Mouse (Mus musculus): Measurements from ENCODE around the gene Gcnt1. TPM values are rescaled to one million over a fixed set of nuclear protein-coding genes. Genes with fewer than 3 reads are reported as not detected.

Gene Gcnt1
- polyA plus RNA-seq, 1 experiment from 2014 or later: 1.5 TPM

DNA sequence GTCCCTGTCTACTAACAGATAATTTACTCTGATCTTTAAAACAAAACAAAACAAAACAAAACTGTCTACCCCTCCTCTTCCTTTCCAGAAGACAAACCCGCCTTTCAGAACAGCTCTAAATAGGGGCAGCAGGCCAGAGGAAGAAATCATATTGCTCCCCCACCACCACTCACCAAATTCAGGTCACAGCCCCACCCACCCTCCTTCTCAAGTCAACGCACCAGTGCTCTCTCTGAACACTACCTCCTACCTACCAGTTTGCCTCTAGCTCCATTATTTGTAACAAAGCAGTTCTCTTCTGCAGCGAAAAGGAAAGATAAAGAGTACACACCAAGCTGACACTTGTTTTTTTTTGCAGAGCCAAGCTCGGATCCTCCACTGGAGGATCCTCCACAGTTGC, 17.3 kb downstream of the Gcnt1 start:
- no peak for DNase-seq (ENCODE audit: low spot score)
- Histone ChIP-seq H3K9me3 (ENCODE audit: control insufficient read depth, low read length) (no peaks in the 10 kb centered on the region), H3K4me1 (replicated peaks; ENCODE audit: control insufficient read depth, insufficient read depth) (no peaks in the 10 kb centered on the region), H3K9ac (ENCODE audit: low read length) (no peak overlapping the region), H3K27ac (replicated peaks) (no peak overlapping the region), H3K4me3 (ENCODE audit: low read depth, low read length) (peak overlapping the region; percentile 6; the same call in 1 of the 2 replicates), H3K27me3 (ENCODE audit: control insufficient read depth, insufficient read depth, low read length) (no peaks in the 10 kb centered on the region), H3K4me2 (replicated peaks; ENCODE audit: low read depth) (peak overlapping the region; percentile 70), H3K36me3 (ENCODE audit: control insufficient read depth, insufficient read depth, low read length) (no peaks in the 10 kb centered on the region)
- no peak for ATAC-seq (ENCODE audit: low FRiP score, low TSS enrichment)
- WGBS: 48% methylated on average over 4 of the region's 4 CpGs
- TF ChIP-seq CTCF (IDR thresholded peaks at IDR 0.05; ENCODE audit: low read depth) (no peak), EP300 (optimal IDR thresholded peaks at IDR 0.05) (no peak)

DNA sequence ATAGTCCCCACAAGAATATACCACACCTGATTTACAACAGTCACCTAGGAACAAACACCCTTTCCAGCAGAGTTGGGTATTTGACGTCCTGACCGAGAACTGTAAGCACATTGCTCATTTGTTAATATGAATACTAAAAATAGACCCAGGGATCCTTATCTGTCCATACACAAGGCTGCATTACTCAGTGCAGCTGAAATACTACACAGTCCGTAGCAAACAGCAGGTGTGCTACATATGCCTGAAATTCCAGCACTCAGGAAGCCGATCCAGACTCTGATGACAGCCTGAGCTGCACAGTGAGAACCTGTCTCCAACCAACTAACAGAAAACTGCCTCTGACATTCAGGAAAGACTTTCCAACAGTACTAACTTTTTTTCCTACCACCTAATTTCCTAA, 17.8 kb downstream of the Gcnt1 start:
- H3K27me3 ChIP-seq (ENCODE audit: control insufficient read depth, insufficient read depth, low read length): no peaks in the 10 kb centered on the region
- DNase-seq (ENCODE audit: low spot score) (no peak), ATAC-seq (ENCODE audit: low FRiP score, low TSS enrichment) (no peak)
- no peaks in the 10 kb centered on the region for H3K36me3 ChIP-seq (ENCODE audit: control insufficient read depth, insufficient read depth, low read length)
- H3K9ac ChIP-seq (ENCODE audit: low read length): no peak overlapping the region
- H3K9me3 ChIP-seq (ENCODE audit: control insufficient read depth, low read length): no peaks in the 10 kb centered on the region
- TF ChIP-seq CTCF (IDR thresholded peaks at IDR 0.05; ENCODE audit: low read depth) (no peak), EP300 (optimal IDR thresholded peaks at IDR 0.05) (no peak)
- H3K27ac ChIP-seq (replicated peaks): no peak overlapping the region
- no peaks in the 10 kb centered on the region for H3K4me1 ChIP-seq (replicated peaks; ENCODE audit: control insufficient read depth, insufficient read depth)
- peak overlapping the region; percentile 70 for H3K4me2 ChIP-seq (replicated peaks; ENCODE audit: low read depth)
- 29% methylated on average over 4 of the region's 4 CpGs for WGBS
- no peak overlapping the region for H3K4me3 ChIP-seq (ENCODE audit: low read depth, low read length)

DNA sequence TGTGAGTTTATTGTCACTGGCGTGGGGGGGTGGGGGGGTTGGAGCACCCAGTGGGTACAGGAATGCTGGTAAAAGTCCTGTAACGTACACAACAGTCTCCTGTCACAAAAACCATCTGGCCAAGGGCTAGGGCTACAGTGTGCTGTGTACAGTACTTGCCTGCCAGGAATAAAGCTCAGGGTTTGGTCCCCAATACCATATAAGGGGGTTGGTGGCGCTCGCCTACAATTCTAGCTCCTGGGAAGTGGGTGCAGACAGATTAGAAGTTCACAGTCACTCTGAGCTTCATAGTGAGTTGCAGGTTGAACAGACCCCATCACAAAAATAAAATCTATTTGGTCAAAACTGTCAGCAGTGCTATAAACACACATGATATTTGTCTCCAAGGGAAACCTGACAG, 18.3 kb downstream of the Gcnt1 start:
- Histone ChIP-seq H3K27me3 (ENCODE audit: control insufficient read depth, insufficient read depth, low read length) (no peaks in the 10 kb centered on the region), H3K36me3 (ENCODE audit: control insufficient read depth, insufficient read depth, low read length) (no peaks in the 10 kb centered on the region), H3K27ac (replicated peaks) (no peak overlapping the region), H3K9ac (ENCODE audit: low read length) (no peak overlapping the region), H3K4me3 (ENCODE audit: low read depth, low read length) (no peak overlapping the region), H3K4me1 (replicated peaks; ENCODE audit: control insufficient read depth, insufficient read depth) (no peaks in the 10 kb centered on the region), H3K9me3 (ENCODE audit: control insufficient read depth, low read length) (no peaks in the 10 kb centered on the region), H3K4me2 (replicated peaks; ENCODE audit: low read depth) (peak overlapping the region; percentile 70; the same call in 1 of the 2 replicates)
- 62% methylated on average over 4 of the region's 4 CpGs for WGBS
- no peak for ATAC-seq (ENCODE audit: low FRiP score, low TSS enrichment)
- TF ChIP-seq EP300 (optimal IDR thresholded peaks at IDR 0.05): no peak
- TF ChIP-seq CTCF (IDR thresholded peaks at IDR 0.05; ENCODE audit: low read depth): no peak
- no peak for DNase-seq (ENCODE audit: low spot score)

DNA sequence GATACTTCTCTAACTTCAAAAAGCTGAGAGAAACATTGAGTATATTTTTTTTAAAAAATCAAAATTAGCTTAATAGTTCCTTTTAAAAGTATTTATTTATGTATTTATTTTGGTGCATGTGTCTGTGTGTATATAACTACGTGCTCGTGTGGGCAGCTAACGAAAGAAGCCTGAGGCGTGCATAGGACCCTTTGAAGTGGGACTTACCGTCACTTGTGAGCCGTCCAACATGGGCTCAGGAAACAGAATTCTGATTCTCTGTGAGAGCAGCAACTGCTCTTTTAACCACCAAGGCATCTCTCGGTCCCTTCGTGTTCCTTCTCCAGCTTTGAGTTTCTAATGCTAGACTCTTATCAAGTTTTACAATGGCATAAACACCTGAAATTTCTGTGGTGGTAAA, 18.9 kb downstream of the Gcnt1 start:
- TF ChIP-seq CTCF (IDR thresholded peaks at IDR 0.05; ENCODE audit: low read depth): no peak
- TF ChIP-seq EP300 (optimal IDR thresholded peaks at IDR 0.05): no peak
- Histone ChIP-seq H3K4me2 (replicated peaks; ENCODE audit: low read depth) (no peak overlapping the region), H3K36me3 (ENCODE audit: control insufficient read depth, insufficient read depth, low read length) (no peaks in the 10 kb centered on the region), H3K9me3 (ENCODE audit: control insufficient read depth, low read length) (no peaks in the 10 kb centered on the region), H3K4me3 (ENCODE audit: low read depth, low read length) (no peak overlapping the region), H3K27ac (replicated peaks) (no peak overlapping the region), H3K27me3 (ENCODE audit: control insufficient read depth, insufficient read depth, low read length) (no peaks in the 10 kb centered on the region), H3K4me1 (replicated peaks; ENCODE audit: control insufficient read depth, insufficient read depth) (no peaks in the 10 kb centered on the region), H3K9ac (ENCODE audit: low read length) (no peak overlapping the region)
- no peak for ATAC-seq (ENCODE audit: low FRiP score, low TSS enrichment)
- no peak for DNase-seq (ENCODE audit: low spot score)
- WGBS: 86% methylated on average over 8 of the region's 8 CpGs

DNA sequence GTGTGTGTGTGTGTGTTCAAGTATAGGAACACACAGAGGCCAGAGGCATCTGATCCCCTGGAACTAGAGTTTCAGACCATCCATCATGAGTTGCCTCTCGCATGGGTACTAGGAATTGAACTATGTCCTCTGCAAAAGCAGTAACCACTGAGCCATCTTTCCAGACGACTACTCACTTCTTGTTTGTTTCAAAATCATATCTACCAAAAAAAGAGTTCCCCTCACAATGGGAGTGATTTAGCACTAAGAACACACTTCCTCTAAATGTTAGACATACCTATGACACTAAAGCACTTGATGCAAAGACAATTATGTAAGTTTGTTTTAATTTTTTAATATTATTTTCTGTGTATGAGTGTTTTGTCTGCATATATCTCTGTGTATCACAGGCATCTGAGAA, 24.8 kb downstream of the Gcnt1 start:
- H3K4me2 ChIP-seq (replicated peaks; ENCODE audit: low read depth): no peak overlapping the region
- no peaks in the 10 kb centered on the region for H3K9me3 ChIP-seq (ENCODE audit: control insufficient read depth, low read length)
- H3K36me3 ChIP-seq (ENCODE audit: control insufficient read depth, insufficient read depth, low read length): no peaks in the 10 kb centered on the region
- ATAC-seq (ENCODE audit: low FRiP score, low TSS enrichment) (no peak), DNase-seq (ENCODE audit: low spot score) (no peak)
- TF ChIP-seq CTCF (IDR thresholded peaks at IDR 0.05; ENCODE audit: low read depth) (no peak), EP300 (optimal IDR thresholded peaks at IDR 0.05) (no peak)
- H3K4me1 ChIP-seq (replicated peaks; ENCODE audit: control insufficient read depth, insufficient read depth): no peaks in the 10 kb centered on the region
- H3K27me3 ChIP-seq (ENCODE audit: control insufficient read depth, insufficient read depth, low read length): no peaks in the 10 kb centered on the region
- 81% methylated on average over 2 of the region's 2 CpGs for WGBS
- no peak overlapping the region for H3K9ac ChIP-seq (ENCODE audit: low read length)
- H3K27ac ChIP-seq (replicated peaks): no peak overlapping the region
- H3K4me3 ChIP-seq (ENCODE audit: low read depth, low read length): no peak overlapping the region

DNA sequence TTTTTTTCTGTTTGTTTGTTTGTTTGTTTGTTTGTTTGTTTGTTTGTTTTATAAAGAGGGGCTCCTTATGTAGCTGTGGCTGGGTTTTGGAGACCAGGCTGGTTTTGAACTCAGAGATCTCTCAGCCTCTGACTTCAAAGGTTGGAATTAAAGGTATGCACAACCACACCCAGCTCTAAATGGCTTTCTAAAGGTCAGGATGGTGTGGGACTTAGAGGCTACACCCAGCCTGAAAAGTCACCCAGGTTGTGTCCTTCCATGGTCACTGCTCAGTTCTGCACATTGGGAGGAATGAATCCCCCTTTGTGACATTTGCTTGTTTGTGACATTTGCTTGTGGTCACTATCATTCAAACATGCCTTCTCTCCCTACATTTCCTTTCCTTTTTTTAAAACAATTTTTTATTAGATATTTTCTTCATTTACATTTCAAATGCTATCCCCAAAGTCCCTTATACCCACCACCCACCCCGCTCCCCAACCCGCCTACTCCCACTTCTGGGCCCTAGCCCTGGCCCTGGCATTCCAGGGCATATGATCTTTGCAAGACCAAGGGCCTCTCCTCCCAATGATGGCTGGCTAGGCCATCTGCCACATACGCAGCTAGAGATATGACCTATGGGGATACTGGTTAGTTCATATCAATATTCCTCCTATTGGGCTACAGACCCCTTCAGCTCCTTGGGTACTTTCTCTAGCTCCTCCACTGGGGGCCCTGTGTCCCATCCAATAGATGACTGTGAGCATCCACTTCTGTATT, 25.7 kb downstream of the Gcnt1 start:
- Histone ChIP-seq H3K9me3 (ENCODE audit: control insufficient read depth, low read length) (no peaks in the 10 kb centered on the region), H3K9ac (ENCODE audit: low read length) (no peak overlapping the region)

More for the DNA sequence above, 25.7 kb downstream of the Gcnt1 start:
- H3K4me3 ChIP-seq (ENCODE audit: low read depth, low read length): no peak overlapping the region
- H3K4me2 ChIP-seq (replicated peaks; ENCODE audit: low read depth): no peak overlapping the region
- H3K27ac ChIP-seq (replicated peaks): no peak overlapping the region
- DNase-seq (ENCODE audit: low spot score): no peak
- 96% methylated on average over 3 of the region's 3 CpGs for whole genome bisulfite sequencing
- H3K27me3 ChIP-seq (ENCODE audit: control insufficient read depth, insufficient read depth, low read length): no peaks in the 10 kb centered on the region
- TF ChIP-seq CTCF (IDR thresholded peaks at IDR 0.05; ENCODE audit: low read depth) (no peak), EP300 (optimal IDR thresholded peaks at IDR 0.05) (no peak)
- no peaks in the 10 kb centered on the region for H3K36me3 ChIP-seq (ENCODE audit: control insufficient read depth, insufficient read depth, low read length)
- H3K4me1 ChIP-seq (replicated peaks; ENCODE audit: control insufficient read depth, insufficient read depth): no peaks in the 10 kb centered on the region
- ATAC-seq (ENCODE audit: low FRiP score, low TSS enrichment): no peak

Data from stomach, postnatal 0 days (tissue).